Mouse (Mus musculus) megakaryocyte, embryonic 14.5 days (primary cell): Measurements from ENCODE around the gene 1110008P14Rik.

Experiments used
- FLI1 ChIP-seq: IDR thresholded peaks from 2 replicates; pipeline ENCODE4 v1.6.1; 2012; ENCODE audit warnings: low read length, inconsistent platforms, mixed read lengths
- GATA1 ChIP-seq: IDR thresholded peaks from 3 replicates; pipeline ENCODE4 v1.6.1; 2012; ENCODE audit warnings: mixed read lengths, low read length, inconsistent platforms, borderline replicate concordance

DNA sequence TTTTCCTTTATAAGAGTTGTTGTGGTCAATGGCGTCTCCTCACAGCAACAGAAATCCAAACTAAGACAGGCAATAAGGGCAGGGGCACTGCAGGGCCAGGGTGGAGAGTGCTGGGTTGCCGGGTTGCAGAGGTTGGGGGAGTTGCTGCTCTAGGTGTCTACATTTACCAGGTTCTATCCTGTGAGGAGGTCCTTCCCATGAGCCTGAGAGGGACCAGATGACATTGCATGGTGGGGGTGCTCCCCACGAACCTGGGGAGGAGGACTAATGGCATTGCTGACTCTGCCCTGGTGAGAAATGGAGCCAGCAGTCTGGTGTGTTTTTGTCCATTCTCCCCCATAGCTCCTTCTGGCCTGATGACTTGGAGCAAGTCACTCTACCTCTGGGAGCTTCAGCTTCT, 24.0 kb downstream of the 1110008P14Rik start:
- TF ChIP-seq GATA1 (no peak), FLI1 (no peak)
